Mouse (Mus musculus) R1 (cell line): ENCODE results near the gene Psme2b.
"Not testable (repeated sequence)": the region's sequence is repeated elsewhere in the genome, so short reads cannot be mapped to it uniquely, and the experiment has no call there.

ENCODE experiments used
- DNase-seq: peaks from one replicate; pipeline ENCODE4 v3.0.0-alpha.2; 2018; ENCODE audit warnings: low read depth, low spot score

Gene Psme2b

DNA sequence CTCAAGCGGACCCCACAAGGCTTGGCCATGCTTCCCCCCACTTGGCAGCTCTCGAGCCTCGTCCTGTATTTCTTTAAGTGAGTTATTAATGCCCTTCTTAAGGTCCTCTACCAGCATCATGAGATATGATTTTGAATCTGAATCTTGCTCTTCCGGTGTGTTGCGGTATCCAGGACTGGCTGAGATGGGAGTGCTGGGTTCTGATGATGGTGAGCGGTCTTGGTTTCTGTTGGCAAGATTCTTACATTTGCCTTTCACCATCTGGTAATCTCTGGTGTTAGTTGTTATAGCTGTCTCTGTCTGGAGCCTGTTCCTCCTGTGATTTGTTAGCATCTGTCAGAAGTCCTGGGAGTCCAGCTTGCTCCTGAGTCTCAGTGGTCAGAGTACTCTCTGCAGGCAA, at the start of gene Psme2b:
TSS of gene Psme2b (minus strand) at position 101 of the 400 bp plus-strand sequence.
- DNase-seq: not testable (repeated sequence)

DNA sequence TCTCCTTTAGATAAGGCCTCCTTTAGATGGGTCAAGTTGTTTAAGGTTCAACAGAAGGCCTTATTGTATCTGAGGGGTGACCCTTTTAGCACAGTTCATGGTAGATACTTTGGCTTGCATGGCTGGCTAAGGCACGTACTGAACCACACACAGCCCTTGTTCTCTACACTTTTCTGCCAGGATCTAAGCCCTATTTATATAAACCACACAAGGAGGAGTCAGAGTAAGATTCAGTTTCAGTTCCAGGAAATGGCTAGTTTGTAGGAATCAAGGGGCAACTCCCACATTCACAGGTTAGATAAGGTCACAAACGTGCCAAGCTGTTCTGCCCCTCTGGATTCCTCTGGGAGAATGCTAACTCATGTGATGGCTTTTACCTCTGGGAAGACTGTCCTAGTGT, 48.0 kb upstream of the Psme2b start, which contains the start of gene Tgtp1:
TSS of gene Tgtp1 (minus strand) at position 155 of the 400 bp plus-strand sequence.
- DNase-seq: not testable (repeated sequence)

DNA sequence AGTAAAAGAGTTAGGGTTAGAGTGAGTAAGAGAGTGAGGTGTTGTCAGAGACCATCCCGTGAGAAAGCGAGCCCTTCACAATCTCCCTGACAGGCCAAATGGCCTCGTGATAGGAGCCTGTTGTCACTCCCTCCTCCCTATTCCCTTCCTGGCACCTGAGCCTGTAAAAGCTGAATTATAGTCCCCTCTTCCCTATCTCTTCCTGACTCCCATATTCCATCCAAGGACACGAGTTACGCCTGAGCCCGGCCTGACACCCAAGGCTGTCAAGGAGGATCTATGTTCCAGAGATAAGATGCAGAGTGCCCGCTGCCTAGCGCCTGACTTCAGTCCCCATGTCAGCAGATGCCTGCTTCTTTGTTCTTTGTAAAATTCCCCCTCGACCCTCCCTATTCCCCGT, 47.3 kb upstream of the Psme2b start:
- not testable (repeated sequence) for DNase-seq

DNA sequence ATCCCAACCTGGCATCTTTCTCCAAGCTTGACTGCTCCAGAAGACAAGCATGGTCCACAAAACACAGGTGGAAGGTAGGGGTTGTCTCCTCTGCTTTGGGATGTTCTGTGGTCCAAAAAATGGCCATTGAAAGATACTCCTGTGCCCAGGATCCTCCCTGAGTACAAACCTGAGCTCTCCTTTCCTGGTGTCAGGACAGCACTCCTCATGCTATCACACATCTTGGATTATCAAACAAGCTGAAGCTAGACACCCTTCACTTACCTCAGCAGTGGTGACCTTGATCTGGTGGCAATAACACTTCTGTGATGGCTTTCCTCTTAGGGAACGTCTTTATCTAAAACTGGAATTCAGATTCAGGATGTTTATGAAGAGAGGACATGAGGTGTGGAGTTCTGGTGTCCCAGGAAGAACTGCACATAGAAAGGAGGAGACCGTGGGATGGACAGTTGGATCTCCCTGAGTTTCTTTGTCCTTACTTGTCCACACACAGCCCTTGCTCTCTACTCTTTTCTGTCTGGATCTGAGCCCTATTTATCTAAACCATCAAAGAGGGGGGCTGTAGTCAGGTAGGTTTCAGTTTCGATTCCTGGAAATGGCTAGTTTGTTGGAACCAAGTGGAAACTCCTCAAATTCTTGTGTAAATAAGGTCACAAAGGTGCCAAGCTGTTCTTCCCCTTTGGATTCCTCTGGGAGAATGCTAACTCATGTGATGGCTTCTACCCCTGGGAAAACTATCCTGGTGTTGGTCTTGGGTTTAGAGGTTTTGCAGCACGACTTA, 45.9 kb upstream of the Psme2b start, which contains the start of gene Gm12185:
TSS of gene Gm12185 (minus strand) at position 487 of the 781 bp plus-strand sequence.
- DNase-seq: peak; percentile 14

DNA sequence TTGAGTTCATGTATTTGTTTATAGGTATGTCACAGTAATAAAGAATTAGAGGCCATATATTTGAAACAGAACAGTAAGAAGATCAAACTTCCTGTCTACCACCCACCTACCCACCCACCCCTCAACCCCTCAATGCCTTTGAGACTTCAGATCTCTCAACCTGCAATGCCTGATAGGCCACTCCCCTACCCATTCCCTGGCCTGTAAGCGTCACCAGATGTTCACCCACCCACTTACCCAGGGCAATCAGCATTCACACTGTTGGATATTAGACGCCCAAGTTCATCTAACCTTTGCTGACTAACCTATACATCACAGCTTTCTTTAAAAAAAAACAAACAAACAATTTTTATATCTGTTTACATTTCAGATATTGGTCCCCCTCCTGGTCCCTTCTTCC, 44.0 kb upstream of the Psme2b start:
- DNase-seq: not testable (repeated sequence)

DNA sequence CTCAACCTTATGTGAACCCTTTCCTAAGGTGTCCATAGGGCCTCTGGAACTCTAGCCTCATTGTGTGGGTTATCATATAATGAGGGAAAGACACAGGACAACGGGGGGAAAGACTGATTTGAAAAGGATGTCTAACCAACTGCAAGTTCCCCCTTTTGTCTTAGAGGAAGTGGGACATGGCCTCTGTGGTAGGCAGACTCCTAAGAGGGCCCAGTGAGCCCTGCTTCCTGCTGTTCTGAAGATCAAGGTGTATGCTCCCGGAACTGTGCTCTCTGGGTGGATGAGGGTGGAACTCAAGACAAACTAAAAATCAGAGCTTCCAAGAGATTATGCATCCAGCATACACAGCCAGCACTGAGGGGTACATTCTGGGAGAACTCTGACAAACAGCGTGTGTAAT, 42.2 kb upstream of the Psme2b start:
- not testable (repeated sequence) for DNase-seq

DNA sequence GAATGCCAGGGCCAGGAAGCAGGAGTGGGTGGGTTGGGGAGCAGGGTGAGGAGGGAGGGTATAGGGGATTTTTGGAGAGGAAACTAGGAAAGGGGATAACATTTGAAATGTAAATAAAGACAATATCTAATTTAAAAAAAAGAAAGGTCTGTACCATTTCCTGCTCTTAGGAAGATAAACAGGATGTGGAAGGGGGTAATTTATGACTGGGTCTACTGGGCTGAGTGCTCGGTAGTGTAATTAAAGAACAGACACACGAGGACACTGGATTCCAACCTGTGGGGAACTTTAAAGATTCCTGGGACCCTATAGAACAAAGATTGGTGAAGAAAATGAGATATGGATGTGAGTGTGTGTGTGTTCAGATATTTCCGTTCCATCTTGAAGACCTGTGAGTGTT, 36.9 kb upstream of the Psme2b start:
- not testable (repeated sequence) for DNase-seq

DNA sequence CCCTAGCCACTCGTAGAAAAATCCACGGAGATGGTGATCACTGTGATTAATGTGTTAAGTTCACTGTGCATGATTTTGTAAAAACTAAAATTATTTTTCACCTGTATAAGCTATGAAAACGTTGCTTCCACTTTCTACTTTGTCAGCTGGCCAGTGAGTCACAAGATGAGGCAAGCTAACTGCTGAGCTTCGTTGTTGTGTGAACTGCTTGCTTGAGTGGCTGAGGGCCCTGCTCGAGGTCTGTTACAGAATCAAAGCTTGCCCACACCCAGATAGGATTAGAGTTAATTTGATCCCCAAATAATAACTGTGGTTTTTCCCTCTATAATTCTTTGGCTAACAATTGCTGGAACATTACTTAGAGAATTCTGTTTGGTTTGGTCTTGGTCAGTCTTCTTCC, 34.1 kb upstream of the Psme2b start:
- not testable (repeated sequence) for DNase-seq

DNA sequence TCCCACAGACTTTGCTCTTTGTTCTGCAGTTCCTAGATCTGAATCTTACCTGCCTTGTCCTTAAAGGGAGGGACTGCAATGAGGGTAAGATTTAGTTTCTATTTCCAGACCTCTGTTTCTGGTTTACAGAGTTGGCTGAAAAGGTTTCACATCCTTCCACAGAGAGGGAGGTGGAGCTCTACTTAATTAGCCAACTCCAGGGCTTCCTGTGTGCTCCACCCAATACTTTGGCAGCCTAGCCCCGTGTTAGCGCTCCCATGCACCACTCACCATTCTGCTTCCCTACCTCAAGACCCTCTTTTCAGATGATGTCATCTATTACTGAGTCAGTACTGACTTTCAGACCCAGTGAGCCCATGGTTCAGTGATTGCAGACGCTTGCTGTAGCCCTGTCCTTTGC, 33.3 kb upstream of the Psme2b start, which contains the start of gene 9930111J21Rik1:
TSS of gene 9930111J21Rik1 (minus strand) at position 148 of the 400 bp plus-strand sequence.
- not testable (repeated sequence) for DNase-seq

DNA sequence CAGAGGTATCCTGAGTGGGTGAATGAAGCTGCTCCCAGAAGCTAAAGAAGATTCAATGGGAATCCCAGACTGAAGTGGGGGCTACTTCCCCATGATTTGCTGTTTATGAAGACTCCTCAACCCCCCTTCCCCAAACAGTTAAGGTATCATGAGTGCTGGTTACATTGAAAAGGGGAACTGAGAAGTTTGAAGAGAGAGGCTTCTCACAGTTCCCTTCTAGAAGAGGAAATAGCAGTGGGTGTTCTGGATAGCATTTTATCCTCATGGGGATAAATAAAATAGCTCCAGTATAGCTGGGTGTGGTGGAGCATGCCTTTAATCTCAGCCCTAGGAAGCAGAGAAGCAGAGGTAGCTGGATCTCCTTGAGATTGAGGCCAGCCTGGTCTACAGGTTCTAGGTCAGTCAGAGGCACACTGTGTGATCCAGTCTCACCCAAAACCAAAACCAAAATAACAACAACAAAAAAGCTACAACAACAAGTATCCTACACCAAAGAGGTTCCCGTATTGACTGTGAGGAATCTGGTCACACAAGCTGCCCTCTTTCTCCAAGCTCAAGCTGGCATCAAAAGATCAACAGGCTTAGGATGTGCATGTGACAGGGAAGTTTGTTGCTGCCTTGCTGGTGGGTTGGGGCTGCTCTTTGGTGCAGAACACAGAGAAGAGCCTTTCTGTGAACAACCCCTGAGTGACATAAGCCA, 32.4 kb upstream of the Psme2b start, which contains the start of gene Olfr56:
TSS of gene Olfr56 (plus strand) at position 650 of the 700 bp plus-strand sequence.
- DNase-seq: not testable (repeated sequence)

DNA sequence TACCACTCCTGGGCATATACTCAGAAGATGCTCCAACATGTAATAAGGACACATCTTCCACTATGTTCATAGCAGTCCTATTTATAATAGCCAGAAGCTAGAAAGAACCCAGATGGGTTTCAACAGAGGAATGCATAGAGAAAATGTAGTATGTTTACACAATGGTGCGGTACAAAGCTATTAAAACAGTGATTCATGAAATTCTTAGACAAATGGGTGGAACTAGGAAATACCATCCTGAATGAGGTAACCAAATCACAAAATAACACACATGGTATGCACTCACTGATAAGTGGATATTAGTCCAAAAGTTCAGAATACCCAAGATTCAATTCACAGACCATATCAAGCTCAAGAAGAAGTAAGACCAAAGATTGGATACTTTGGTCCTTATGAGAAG, 28.7 kb upstream of the Psme2b start:
- DNase-seq: not testable (repeated sequence)

DNA sequence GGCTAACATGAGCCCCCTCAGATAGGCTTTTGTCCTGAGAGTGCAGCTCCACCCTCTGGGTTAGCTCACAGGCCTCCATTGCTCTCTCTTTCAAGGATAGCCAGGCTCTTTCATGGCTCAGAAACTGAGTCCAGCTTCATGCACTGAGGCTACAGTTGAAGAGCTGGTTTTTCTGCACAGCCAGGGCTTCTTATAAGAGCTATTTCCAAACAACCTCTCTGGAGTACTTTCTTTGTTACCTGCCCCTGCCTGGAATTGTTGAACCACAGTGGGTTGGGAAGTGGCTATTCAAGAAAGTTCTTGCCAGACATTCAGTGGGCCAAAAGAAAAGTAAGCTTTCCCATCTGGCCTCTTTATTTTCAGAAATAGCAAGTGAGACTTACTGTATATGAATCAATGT, 6.7 kb downstream of the Psme2b start:
- not testable (repeated sequence) for DNase-seq

DNA sequence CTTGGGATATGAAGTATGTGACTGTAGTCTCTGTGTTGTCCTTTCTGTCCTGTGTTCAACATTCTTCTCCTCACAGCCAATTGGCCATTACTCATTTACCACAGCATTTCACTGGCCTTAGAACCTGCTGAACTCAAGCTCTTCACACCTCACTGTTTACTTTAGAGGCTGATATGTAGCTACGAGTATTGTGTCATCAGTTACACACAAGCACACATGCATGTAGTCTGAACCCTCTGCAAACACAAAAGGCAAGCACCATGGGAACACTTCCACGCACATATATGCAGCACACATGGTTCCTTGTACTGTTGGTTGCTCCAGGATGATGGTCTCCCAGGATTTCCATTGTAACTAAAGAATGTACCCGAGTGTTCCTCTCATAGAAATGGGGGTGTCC, 10.7 kb downstream of the Psme2b start:
- not testable (repeated sequence) for DNase-seq

DNA sequence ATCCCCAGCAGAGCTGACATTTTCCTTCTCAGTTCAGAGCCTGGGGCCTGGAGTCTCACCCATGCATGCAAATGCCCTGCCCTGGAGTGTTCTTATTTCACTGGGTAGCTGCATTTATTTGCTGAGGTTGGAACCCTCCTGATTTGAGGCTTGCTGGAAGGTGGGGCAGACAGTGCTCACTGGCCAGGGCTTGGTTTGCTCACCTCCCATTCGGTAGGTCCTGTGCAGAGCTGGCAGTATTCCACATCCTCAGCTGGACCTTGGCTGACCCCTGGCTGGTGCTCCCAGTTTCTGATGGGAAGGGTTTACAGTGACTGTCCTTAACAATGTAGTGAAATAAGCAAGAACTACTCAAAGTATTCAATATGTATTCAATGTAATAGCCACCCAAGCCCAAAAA, 12.1 kb downstream of the Psme2b start:
- not testable (repeated sequence) for DNase-seq

DNA sequence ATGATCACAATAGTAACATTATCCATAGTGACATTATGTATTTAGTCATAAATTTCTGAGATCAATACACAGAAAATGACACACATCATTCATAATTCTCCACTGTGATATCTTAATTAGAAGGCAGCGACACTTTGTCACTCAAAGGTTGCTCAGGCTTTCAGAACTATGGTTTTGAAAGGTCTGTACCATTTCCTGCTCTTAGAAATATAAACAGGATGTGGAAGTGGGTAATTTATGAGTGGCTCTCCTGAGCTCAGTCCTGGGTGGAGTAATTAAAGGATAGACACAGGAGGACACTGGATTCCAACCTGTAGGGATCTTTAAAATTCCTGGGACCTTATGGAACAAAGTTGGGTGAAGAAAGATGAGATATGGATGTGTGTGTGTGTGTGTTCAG, 12.6 kb downstream of the Psme2b start:
- not testable (repeated sequence) for DNase-seq

DNA sequence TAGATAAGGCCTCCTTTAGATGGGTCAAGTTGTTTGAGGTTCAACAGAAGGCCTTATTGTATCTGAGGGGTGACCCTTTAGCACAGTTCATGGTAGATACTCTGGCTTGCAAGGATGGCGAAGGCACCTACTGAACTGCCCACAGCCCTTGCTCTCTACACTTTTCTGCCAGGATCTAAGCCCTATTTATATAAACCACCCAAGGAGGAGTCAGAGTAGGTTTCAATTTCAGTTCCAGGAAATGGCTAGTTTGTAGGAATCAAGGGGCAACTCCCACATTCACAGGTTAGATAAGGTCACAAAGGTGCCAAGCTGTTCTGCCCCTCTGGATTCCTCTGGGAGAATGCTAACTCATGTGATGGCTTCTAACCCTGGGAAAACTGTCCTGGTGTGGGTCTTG, 17.9 kb downstream of the Psme2b start:
- DNase-seq: not testable (repeated sequence)

DNA sequence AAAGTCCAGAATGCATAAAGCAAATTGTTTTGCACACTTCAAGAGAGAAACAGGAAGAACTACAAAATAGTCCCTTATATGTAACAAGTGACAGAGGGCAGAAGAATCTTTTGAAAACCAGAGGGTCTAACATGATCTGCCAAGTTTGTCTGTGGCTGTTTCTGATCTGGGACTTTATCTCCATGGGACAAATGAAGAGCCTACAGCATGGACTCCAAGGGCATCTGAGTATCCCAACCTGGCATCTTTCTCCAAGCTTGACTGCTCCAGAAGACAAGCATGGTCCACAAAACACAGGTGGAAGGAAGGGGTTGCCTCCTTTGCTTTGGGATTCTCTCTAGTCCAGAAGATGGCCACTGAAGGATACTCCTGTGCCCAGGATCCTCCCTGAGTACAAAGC, 19.6 kb downstream of the Psme2b start:
- DNase-seq: not testable (repeated sequence)

DNA sequence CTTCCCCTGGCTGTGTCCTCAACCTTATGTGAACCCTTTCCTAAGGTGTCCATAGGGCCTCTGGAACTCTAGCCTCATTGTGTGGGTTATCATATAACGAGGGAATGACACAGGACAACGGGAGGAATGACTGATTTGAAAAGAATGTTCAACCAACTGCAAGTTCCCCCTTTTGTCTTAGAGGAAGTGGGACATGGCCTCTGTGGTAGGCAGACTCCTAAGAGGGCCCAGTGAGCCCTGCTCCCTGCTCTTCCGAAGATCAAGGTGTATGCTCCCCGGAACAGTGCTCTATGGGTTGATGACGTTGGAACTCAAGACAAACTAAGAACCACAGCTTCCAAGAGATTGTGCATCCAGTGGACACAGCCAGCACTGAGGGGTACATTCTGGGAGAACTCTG, 22.2 kb downstream of the Psme2b start:
- not testable (repeated sequence) for DNase-seq

DNA sequence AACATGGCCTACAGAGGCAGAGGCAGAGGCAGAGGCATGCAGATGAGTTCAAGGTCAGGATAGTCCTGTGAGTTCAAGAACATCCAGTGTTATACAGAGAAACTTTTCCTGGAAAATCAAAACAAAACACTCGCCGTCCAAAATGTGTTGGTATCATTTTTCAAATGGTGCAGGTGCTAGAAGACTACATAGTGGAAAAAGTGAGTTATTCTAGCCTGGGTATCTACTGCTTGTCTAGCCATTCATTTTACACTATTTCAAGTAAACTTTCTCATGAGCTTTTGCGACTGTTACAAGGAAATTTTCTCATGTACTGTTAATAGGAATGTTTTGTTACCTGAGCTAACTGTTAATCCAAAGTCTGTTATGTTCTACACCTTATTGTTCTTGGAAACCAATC, 27.6 kb downstream of the Psme2b start:
- no peak for DNase-seq

DNA sequence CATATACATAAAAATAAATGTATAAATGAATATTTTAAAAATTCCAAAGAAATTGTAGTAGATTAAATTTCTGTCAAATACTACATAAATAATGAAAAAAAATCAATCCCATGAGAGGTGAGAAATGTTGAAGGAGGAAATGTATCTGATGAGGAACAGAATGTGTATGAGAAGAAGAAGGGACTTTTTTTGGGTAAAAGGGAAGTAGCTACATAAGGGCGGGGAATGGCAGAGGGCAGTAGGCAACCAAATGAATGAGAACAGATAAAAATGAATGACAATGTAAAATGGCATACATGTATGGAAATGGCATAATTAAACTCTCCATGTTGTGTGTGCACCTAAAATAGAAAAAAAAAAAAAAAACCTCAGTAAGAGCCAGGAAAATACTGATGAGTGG, 32.4 kb downstream of the Psme2b start:
- DNase-seq: no peak

DNA sequence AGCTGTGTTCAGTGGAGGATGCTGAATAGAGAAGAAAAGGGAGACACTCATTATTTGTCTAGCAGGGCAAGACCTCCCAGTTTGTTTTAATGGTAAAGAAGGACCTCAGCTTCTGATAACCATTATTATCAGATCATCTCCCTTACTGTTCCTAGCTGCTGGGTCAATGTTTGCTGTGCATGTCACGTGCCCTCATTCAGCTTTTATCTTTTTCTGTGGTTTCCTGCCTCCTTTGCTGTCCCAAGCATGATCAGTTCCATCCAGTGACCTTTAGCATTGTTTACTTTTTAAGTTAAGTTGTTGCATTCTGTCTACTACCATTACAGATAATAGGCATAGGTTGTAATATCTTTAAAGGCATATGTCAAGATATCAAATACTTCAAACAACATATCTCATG, 37.5 kb downstream of the Psme2b start:
- no peak for DNase-seq

DNA sequence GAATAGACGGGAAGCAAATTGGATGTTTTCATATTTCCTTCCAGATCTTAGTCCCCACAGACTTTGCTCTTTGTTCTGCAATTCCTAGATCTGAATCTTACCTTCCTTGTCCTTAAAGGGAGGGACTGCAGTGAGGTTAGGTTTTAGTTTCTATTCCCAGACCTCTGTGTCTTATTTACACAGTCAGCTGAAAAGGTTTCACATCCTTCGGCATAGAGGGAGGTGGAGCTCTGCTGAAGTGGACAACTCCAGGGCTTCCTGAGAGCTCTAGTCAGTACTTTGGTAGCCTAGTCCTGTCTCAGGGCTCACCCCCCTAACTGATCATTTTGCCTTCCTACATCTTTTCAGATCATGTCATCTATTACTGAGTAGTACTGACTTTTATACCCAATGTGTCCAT, 44.0 kb downstream of the Psme2b start, which contains the start of gene Gm5431:
TSS of gene Gm5431 (minus strand) at position 194 of the 400 bp plus-strand sequence.
- DNase-seq: no peak
